Mouse (Mus musculus): ENCODE measurements around the gene Serbp1. TPM values are rescaled to one million over a fixed set of nuclear protein-coding genes. Genes with fewer than 3 reads are reported as not detected.

Serbp1 gene
- polyA plus RNA-seq, 1 experiment = 378 TPM

DNA sequence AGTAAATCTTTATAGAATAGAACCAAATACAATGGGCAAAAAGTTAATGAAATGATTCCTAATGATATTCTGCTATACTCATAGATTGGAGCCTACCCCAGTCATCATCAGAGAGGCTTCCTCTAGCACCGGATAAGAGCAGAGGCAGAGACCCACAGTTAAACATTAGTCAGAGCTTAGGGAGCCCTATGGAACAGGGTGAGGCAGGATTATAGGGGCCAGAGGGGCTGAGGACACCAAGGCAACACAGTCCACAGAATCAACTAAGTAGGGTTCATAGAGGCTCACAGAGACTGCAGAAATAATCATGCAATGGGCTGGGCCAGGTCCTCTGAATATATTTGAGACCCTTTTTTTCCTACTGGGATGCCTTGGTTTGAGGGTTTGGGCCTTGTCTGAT, 76.7 kb downstream of the Serbp1 start:
- H3K4me1 ChIP-seq (ENCODE audit: control insufficient read depth, insufficient read depth, low read length) = no peaks in the 10 kb centered on the region
- no peak overlapping the region for H3K27ac ChIP-seq (ENCODE audit: insufficient read depth, low read depth, low read length)
- TF ChIP-seq POLR2A (IDR thresholded peaks at IDR 0.05; ENCODE audit: borderline replicate concordance, low read depth, low read length) (no peak), CTCF (IDR thresholded peaks at IDR 0.05; ENCODE audit: low read depth, low read length) (no peak)
- H3K4me3 ChIP-seq (ENCODE audit: insufficient read depth, low read length) = no peak overlapping the region

DNA sequence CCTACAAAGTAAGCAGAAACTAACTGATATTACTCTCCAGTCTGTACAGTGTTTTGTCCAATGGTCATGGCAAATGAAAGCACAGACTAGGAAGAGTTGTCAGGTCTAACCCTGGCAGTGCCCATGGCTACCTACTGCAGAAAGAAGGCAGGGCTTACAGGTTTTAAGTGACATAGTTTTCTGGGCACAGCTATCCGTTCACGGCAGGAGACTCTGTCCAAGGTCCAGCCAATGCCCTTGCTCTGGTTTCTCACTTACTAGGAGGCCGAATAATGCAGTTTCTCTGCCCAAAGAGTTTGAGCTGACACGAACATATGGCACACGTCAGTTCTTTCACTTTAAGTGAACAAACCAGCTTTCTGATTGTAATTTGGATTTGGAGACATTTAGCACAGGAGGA, 79.1 kb downstream of the Serbp1 start:
- H3K4me3 ChIP-seq (ENCODE audit: insufficient read depth, low read length) = no peak overlapping the region
- no peak for TF ChIP-seq POLR2A (IDR thresholded peaks at IDR 0.05; ENCODE audit: borderline replicate concordance, low read depth, low read length)
- no peak for TF ChIP-seq CTCF (IDR thresholded peaks at IDR 0.05; ENCODE audit: low read depth, low read length)
- H3K27ac ChIP-seq (ENCODE audit: insufficient read depth, low read depth, low read length) = no peak overlapping the region
- no peaks in the 10 kb centered on the region for H3K4me1 ChIP-seq (ENCODE audit: control insufficient read depth, insufficient read depth, low read length)

DNA sequence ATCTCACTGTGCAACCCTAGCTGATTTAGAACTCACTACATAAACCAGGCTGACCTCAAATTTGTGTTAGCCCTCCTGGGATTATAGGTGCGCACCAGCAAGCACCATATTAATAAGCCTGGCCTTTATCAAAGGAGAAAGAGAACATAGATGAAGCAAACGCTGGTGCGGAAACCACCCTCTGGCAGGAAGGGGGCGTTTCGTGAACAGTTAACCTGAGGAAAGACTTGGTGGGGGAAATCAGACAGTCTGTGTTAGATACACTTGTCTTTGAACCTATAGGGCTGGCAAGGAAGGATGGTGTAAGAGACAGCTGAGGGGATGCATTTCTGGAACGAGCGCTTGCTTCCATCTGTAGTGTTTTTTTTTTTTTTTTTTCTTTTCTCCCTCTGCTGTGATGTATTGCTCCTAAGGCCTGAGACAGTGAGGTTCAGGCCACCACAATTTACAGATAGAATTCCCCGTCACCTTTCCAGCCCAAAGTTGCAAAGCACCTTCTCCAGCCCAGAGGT, 79.9 kb downstream of the Serbp1 start:
- TF ChIP-seq POLR2A (IDR thresholded peaks at IDR 0.05; ENCODE audit: borderline replicate concordance, low read depth, low read length) = no peak
- no peak for TF ChIP-seq CTCF (IDR thresholded peaks at IDR 0.05; ENCODE audit: low read depth, low read length)
- no peaks in the 10 kb centered on the region for H3K4me1 ChIP-seq (ENCODE audit: control insufficient read depth, insufficient read depth, low read length)
- H3K27ac ChIP-seq (ENCODE audit: insufficient read depth, low read depth, low read length) = no peak overlapping the region
- H3K4me3 ChIP-seq (ENCODE audit: insufficient read depth, low read length) = no peak overlapping the region

DNA sequence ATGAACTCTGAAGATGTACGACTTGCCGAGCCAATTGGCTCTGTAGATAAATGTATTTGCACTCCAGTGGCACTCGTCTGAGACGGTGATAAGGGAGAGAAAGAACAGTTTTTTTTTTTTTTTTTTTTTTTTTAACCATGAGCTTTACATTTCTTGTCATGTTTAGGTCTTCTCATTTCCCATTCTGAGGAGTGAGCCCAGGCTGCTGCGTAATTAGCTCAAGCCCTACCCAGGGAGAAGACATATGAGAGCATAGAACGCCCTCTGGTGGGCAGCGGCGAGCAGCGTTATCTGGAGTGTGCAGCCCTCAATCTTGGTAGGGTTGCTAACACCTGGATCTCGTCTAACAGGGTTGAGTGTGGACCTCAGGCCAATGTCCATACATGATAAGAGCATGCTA, 80.5 kb downstream of the Serbp1 start:
- TF ChIP-seq CTCF (IDR thresholded peaks at IDR 0.05; ENCODE audit: low read depth, low read length) = peak; percentile 54; the same call in 1 of the 2 replicates
- TF ChIP-seq POLR2A (IDR thresholded peaks at IDR 0.05; ENCODE audit: borderline replicate concordance, low read depth, low read length) = no peak
- H3K27ac ChIP-seq (ENCODE audit: insufficient read depth, low read depth, low read length) = no peak overlapping the region
- no peaks in the 10 kb centered on the region; the same call in 1 of the 2 replicates for H3K4me1 ChIP-seq (ENCODE audit: control insufficient read depth, insufficient read depth, low read length)
- H3K4me3 ChIP-seq (ENCODE audit: insufficient read depth, low read length) = no peak overlapping the region

DNA sequence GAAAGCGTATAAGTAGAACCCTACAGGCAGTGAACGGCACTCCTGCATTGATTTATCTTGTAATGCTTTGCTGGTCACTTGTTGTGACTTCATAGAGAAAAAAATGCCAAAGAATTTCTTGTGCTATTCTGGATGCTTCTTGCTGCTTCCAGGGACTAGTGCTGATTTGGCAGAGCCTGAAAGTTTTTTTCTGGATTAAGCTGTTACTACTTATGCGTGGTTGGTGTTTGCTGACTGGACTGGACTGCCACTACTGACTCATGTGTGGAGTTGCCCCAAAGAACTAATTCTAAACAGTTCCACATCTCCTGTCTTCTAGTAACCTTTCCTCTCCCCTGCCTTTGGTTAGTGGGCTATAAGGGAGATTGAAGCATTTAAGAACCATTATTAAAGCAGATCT, 85.8 kb downstream of the Serbp1 start:
- TF ChIP-seq POLR2A (IDR thresholded peaks at IDR 0.05; ENCODE audit: borderline replicate concordance, low read depth, low read length) (no peak), CTCF (IDR thresholded peaks at IDR 0.05; ENCODE audit: low read depth, low read length) (no peak)
- no peak overlapping the region for H3K27ac ChIP-seq (ENCODE audit: insufficient read depth, low read depth, low read length)
- no peaks in the 10 kb centered on the region; the same call in 1 of the 2 replicates for H3K4me1 ChIP-seq (ENCODE audit: control insufficient read depth, insufficient read depth, low read length)
- no peak overlapping the region for H3K4me3 ChIP-seq (ENCODE audit: insufficient read depth, low read length)

DNA sequence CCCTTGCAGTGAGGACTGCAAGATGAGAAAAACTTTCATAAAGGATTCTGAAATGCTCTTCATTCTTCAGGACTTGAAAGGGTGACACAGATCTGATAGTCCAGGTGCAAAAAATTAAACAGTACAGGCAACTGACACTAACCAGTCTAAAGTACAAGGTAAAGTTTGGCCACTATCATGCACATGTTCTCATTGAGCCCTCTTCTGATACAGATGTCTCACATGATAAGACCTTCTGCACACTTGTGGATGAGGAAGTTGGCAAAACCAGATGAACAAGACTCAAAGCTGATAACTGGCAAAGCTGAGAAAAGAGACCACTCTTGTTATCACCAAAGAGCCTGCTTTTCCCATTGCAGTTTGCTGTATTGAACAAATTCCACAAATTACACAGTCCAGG, 100.0 kb downstream of the Serbp1 start:
- Histone ChIP-seq H3K27ac (ENCODE audit: insufficient read depth, low read depth, low read length) (no peak overlapping the region), H3K4me1 (ENCODE audit: control insufficient read depth, insufficient read depth, low read length) (0 out of 2 replicates have a peak, but pooled peaks cover 4% of the 10 kb centered on the region), H3K4me3 (ENCODE audit: insufficient read depth, low read length) (no peak overlapping the region)
- TF ChIP-seq POLR2A (IDR thresholded peaks at IDR 0.05; ENCODE audit: borderline replicate concordance, low read depth, low read length) (no peak), CTCF (IDR thresholded peaks at IDR 0.05; ENCODE audit: low read depth, low read length) (no peak)

DNA sequence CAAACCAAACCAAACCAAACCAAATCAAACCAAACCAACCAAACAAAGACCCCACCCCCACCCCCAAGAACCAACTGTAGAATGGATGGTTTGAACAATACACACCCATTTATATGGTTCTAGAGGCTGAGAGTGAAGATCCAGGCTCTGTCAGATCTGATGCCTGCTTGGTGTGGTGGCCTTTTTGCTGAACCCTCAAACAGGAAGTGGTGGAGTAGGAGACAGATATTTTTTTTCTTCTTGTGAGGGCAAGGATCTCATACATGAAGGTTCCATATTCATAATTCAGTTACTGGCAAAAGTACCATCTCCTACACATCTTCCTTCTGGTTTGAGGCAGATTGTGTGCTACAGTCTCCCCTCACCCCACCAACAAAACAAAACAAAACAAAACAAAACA, 101.5 kb downstream of the Serbp1 start:
- H3K27ac ChIP-seq (ENCODE audit: insufficient read depth, low read depth, low read length) = no peak overlapping the region
- 0 out of 2 replicates have a peak, but pooled peaks cover 4% of the 10 kb centered on the region for H3K4me1 ChIP-seq (ENCODE audit: control insufficient read depth, insufficient read depth, low read length)
- TF ChIP-seq CTCF (IDR thresholded peaks at IDR 0.05; ENCODE audit: low read depth, low read length) (no peak), POLR2A (IDR thresholded peaks at IDR 0.05; ENCODE audit: borderline replicate concordance, low read depth, low read length) (no peak)
- no peak overlapping the region for H3K4me3 ChIP-seq (ENCODE audit: insufficient read depth, low read length)

Other genes starting within 250 kb of the Serbp1 start
- gene Gadd45a, start 200.7 kb upstream of the Serbp1 start, polyA plus RNA-seq (2012; ENCODE audit: insufficient read depth, insufficient read length, missing spikeins) = 11.6 and 14.6 TPM in 2 replicates
- gene Il12rb2, start 138.0 kb downstream of the Serbp1 start, polyA plus RNA-seq (2012; ENCODE audit: insufficient read depth, insufficient read length, missing spikeins) = 4.4 and 4.8 TPM in 2 replicates

All from bone marrow macrophage, adult 2 months (primary cell).